Mouse (Mus musculus): ENCODE results near the gene Rgs3.

Gene Rgs3

GRCm38 (mm10) chr4:62690997-62691396, 131.3 kb downstream of the Rgs3 start:
- DNase-seq (ENCODE audit: low spot score), result no peak

- no peak for DNase-seq (ENCODE audit: low spot score)
These were observed 132.0 kb downstream of the Rgs3 start for GRCm38 (mm10) chr4:62691625-62692024.

DNA sequence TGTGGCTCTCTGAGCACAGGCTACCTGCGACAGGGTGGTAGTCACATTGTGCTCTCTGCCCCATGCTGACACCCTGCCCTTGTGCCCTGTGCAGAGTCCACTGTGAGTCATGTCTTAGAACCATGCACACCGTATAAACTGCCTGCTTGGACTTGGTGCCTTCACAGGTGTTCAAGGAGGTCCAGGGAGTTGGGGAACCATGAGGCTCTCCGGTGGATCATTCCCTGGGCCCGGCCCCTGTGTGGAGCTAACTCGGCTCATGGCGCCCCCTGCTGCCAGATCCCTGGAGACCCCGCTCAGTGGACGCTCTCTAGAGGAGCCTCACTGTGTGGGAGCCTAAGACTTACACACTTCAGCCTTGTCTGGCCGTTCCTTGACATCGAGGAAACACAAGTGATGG, 134.2 kb downstream of the Rgs3 start:
- DNase-seq (ENCODE audit: low spot score), result peak; percentile 74

- DNase-seq (ENCODE audit: low spot score), result no peak
These were observed 135.2 kb downstream of the Rgs3 start for GRCm38 (mm10) chr4:62694703-62695439.

GRCm38 (mm10) chr4:62695523-62695922, 135.9 kb downstream of the Rgs3 start:
- DNase-seq (ENCODE audit: low spot score), result no peak

DNA sequence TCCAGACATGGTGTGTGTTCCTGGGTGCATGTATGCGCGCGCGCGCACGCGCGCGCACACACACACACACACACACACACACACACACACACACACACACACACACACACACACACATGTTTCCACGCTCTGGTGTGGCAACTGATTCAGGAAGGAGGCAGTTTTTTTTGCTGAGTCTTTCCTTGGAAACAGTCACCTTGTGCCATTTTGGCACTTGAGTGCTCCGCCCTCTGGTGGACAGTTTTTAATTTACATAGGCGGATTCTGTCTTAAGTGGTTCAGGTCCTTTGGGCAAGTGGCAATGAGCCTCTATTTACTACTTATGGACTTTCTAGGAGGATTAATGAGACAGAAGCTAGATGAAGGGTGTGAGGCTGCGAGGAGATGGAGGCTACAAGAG, 136.3 kb downstream of the Rgs3 start:
- DNase-seq (ENCODE audit: low spot score), result peak; percentile 78

GRCm38 (mm10) chr4:62696699-62697404, 137.2 kb downstream of the Rgs3 start:
- no peak for DNase-seq (ENCODE audit: low spot score)

GRCm38 (mm10) chr4:62697469-62697868, 137.8 kb downstream of the Rgs3 start:
- peak; percentile 94 for DNase-seq (ENCODE audit: low spot score)

DNA sequence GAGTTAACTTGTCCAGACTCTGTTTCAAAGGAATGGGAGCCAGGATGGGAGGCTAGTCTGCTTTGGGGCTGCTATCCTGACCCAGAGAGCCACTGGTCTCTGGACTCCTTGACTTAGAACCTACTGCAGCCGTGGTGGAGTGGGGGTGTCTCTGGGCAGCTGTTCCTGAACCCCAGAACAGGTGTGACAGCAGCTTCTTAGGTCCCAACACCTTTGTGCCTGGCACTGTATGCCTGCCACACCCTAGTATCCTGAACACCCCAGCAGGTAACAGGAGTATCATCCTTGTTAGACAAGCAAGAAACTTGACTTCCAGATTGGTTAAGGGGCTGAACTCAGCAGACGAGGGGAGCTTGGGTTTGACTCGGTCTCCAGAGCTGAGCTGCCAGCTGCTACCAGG, 138.9 kb downstream of the Rgs3 start:
- DNase-seq (ENCODE audit: low spot score), result no peak

- peak; percentile 96 for DNase-seq (ENCODE audit: low spot score)
These were observed 139.7 kb downstream of the Rgs3 start for GRCm38 (mm10) chr4:62699191-62699812.

DNA sequence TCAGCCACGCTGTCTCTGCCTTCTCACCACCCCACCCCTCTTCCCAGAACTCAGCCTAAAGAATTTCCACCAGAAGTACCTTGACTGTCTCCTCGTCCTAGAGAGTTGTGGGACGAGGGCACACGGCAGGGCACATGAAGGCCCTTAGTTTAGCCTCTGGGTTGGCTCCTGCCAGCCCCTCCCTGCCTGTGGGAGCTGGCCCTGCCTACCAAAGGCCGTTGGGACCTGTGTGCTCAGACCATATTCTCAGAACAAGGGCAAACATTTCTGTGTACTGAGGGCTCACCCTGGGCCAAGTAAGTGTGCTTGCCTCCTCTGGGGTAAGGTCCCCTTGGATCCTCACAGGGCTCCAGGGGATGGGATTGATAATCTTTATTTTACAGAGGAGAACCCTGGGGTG, 140.8 kb downstream of the Rgs3 start:
- DNase-seq (ENCODE audit: low spot score), result no peak

- DNase-seq (ENCODE audit: low spot score), result no peak
These were observed 143.5 kb downstream of the Rgs3 start for GRCm38 (mm10) chr4:62703151-62703550.

DNA sequence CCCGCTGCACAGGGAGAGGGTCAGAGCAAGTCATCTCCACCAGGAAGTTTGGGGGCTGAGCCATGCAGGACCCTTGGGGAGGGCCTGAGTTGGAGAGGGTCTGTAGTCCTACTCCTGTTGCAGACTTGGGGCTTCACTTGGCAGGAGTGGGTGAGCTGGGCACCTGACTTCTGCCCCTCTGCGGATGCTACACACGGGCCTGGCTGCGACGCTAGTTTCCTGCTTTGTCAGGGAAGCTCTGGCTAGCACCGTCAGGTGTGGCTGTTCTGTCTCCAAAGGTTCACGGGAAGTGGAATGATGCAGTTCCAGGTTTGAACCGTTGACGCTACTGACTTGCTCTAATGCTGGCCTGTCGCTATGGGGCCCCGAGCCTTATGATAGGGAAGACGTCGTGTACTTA, 144.6 kb downstream of the Rgs3 start:
- DNase-seq (ENCODE audit: low spot score), result no peak

- peak; percentile 29 for DNase-seq (ENCODE audit: low spot score)
These were observed 145.4 kb downstream of the Rgs3 start for GRCm38 (mm10) chr4:62705013-62705412.

GRCm38 (mm10) chr4:62705749-62706148, 146.1 kb downstream of the Rgs3 start:
- no peak for DNase-seq (ENCODE audit: low spot score)

DNA sequence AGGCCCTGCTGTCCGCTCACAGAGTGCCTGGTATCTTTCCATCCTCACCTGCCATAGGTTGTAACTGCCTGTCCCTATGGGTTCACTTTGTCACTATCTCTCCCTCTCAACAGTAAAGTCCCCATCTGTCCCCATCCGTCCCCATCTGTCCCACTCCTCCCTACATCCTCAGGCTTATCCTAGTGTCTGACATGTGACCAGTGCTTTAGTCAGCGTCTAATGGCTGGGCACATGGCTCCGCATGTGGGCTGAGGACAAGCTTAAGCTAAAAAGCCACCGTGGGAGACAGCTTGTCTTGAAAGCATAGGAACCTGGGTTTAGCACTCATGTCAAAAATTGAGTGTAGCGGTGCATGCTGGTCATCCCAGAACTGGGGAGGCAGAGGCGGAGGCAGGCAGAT, 148.4 kb downstream of the Rgs3 start:
- no peak for DNase-seq (ENCODE audit: low spot score)

DNA sequence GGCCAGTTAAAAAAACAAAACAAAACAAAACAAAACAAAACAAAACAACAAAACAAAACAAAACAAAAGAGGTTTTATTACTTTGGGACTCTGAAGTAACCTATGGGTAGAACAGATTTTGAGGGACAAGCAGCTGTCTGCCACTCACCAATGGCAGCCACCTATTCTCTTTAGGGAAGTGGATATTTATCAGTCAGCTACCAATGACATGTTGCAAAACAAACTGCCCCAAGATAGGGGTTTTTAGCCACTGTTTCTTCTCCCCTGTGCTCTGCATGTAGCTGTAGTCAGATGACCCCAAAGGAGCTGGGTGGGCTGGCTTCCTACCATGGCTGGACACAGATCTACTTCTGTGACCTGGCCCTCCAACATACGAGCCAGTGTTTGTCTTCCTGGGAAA, 149.3 kb downstream of the Rgs3 start:
- no peak for DNase-seq (ENCODE audit: low spot score)

DNA sequence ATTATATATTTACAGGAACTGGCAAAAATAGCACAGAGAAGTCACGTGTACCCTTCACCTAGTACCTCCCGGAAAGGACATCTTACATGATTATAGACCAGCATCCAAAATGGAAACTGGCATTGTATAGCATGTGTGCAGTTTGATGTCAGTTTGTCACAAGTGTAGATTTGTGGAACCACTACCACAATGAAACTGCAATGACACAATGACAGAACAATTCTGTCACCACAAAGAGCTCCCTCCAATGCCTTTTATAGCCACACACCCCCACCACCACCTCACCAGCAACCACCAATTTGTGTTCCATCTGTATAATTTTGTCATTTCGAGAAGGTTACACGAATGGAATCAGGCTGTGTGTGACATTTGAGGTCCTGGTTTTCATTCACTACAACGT, 149.8 kb downstream of the Rgs3 start:
- DNase-seq (ENCODE audit: low spot score), result no peak

- no peak for DNase-seq (ENCODE audit: low spot score)
These were observed 151.5 kb downstream of the Rgs3 start for GRCm38 (mm10) chr4:62711159-62711558.

- no peak for DNase-seq (ENCODE audit: low spot score)
These were observed 151.9 kb downstream of the Rgs3 start for GRCm38 (mm10) chr4:62711582-62711981.

DNA sequence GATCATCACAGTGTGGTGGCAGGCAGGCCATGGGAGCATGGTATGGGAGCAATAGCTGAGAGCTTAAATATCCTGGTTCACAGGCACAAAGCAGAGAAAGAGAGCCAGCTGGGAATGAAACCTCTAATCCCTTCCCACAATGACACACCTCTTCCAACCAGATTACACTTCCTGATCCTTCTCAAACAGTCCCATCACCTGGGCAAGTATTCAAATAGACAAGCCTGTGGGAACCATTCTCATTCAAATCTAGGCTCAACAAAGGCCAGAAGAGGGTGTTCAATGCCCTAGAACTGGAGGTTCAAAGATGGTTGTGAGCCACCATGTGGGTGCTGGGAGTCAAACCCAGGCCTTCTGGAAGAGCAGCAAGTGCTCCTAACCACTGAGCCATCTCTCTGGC, 161.2 kb downstream of the Rgs3 start:
- DNase-seq (ENCODE audit: low spot score), result no peak

- DNase-seq (ENCODE audit: low spot score), result peak; percentile 83
These were observed 162.4 kb downstream of the Rgs3 start for GRCm38 (mm10) chr4:62722021-62722426.

GRCm38 (mm10) chr4:62723795-62724194, 164.1 kb downstream of the Rgs3 start:
- no peak for DNase-seq (ENCODE audit: low spot score)

Measured in embryo, embryonic 10 days (tissue).